Mouse (Mus musculus) c-Kit-positive CD71-positive TER-119-negative erythroid progenitor cells, embryonic 14.5 days (primary cell): Measurements from ENCODE around the gene Serpina3g.
"Not testable (repeated sequence)": the region's sequence is repeated elsewhere in the genome, so short reads cannot be mapped to it uniquely, and the experiment has no call there.

ENCODE experiments used
- DNase-seq: peaks from one replicate; pipeline ENCODE4 v3.0.0-alpha.2; 2013; ENCODE audit warnings: low read depth

Serpina3g gene

GRCm38 (mm10) chr12:104235915-104236314 lies at the start of gene Serpina3g:
Gene Serpina3g, plus strand, starts transcription at chr12:104236245.
- no peak for DNase-seq

- no peak for DNase-seq
These were observed 46.8 kb upstream of the Serpina3g start for GRCm38 (mm10) chr12:104189246-104189645.

GRCm38 (mm10) chr12:104190852-104191251 lies 45.2 kb upstream of the Serpina3g start:
- DNase-seq: no peak

- no peak for DNase-seq
These were observed 26.9 kb upstream of the Serpina3g start for GRCm38 (mm10) chr12:104209149-104209548.

GRCm38 (mm10) chr12:104209802-104210201 lies 26.2 kb upstream of the Serpina3g start:
- no peak for DNase-seq

- DNase-seq: no peak
These were observed 22.2 kb upstream of the Serpina3g start for GRCm38 (mm10) chr12:104213689-104214444.

GRCm38 (mm10) chr12:104214445-104214753 lies 21.6 kb upstream of the Serpina3g start, which contains the start of gene Serpina3f:
Gene Serpina3f, plus strand, starts transcription at chr12:104214544.
- DNase-seq: no peak

GRCm38 (mm10) chr12:104215249-104215648 lies 20.8 kb upstream of the Serpina3g start:
- no peak for DNase-seq

GRCm38 (mm10) chr12:104221616-104222015 lies 14.4 kb upstream of the Serpina3g start:
- DNase-seq: no peak

GRCm38 (mm10) chr12:104223690-104224089 lies 12.4 kb upstream of the Serpina3g start:
- DNase-seq: no peak

- no peak for DNase-seq
These were observed 11.3 kb upstream of the Serpina3g start for GRCm38 (mm10) chr12:104224598-104225300.

- DNase-seq: no peak
These were observed 5.3 kb upstream of the Serpina3g start for GRCm38 (mm10) chr12:104230762-104231161.

- not testable (repeated sequence) for DNase-seq
These were observed 2.0 kb downstream of the Serpina3g start for GRCm38 (mm10) chr12:104238048-104238447.

GRCm38 (mm10) chr12:104243307-104243706 lies 7.3 kb downstream of the Serpina3g start:
- DNase-seq: no peak

GRCm38 (mm10) chr12:104245092-104245491 lies 9.0 kb downstream of the Serpina3g start:
- no peak for DNase-seq

GRCm38 (mm10) chr12:104245595-104245994 lies 9.6 kb downstream of the Serpina3g start:
- no peak for DNase-seq

- no peak for DNase-seq
These were observed 11.5 kb downstream of the Serpina3g start for GRCm38 (mm10) chr12:104247553-104248002.

- no peak for DNase-seq
These were observed 12.2 kb downstream of the Serpina3g start for GRCm38 (mm10) chr12:104248231-104248630.

- no peak for DNase-seq
These were observed 25.0 kb downstream of the Serpina3g start for GRCm38 (mm10) chr12:104261041-104261440.

- no peak for DNase-seq
These were observed 26.8 kb downstream of the Serpina3g start, which contains the start of gene Serpina3i for GRCm38 (mm10) chr12:104262863-104263262. Gene Serpina3i, plus strand, starts transcription at chr12:104263122.

GRCm38 (mm10) chr12:104266374-104266773 lies 30.3 kb downstream of the Serpina3g start:
- no peak for DNase-seq

GRCm38 (mm10) chr12:104278216-104279055 lies 42.4 kb downstream of the Serpina3g start:
- no peak for DNase-seq
